Mouse (Mus musculus): ENCODE measurements around the gene Rp2. TPM values are rescaled to one million over a fixed set of nuclear protein-coding genes. Genes with fewer than 3 reads are reported as not detected.
"Not testable (repeated sequence)": the region's sequence is repeated elsewhere in the genome, so short reads cannot be mapped to it uniquely, and the experiment has no call there.

Rp2 gene
- 1 to 10 TPM; 5.8 to 7.5 TPM for total RNA-seq (2021)
- long read RNA-seq, experiment 1, full-length matches to known transcripts: 16 of 19 reads
- long read RNA-seq, experiment 1, partial matches to known transcripts: 1 of 19 reads
- long read RNA-seq, experiment 1, other reads (novel, unspliced or antisense): 2 of 19 reads
- long read RNA-seq, experiment 2, full-length matches to known transcripts: 14 of 14 reads
- long read RNA-seq, experiment 2, partial matches to known transcripts: 0 of 14 reads
- long read RNA-seq, experiment 2, other reads (novel, unspliced or antisense): 0 of 14 reads

- peak; percentile 67 for DNase-seq (ENCODE audit: low spot score)
Measured at GRCm38 (mm10) chrX:20364391-20365365, at the start of gene Rp2. TSS of gene Rp2 (plus strand) at chrX:20364481.

GRCm38 (mm10) chrX:20332756-20333155 lies 31.5 kb upstream of the Rp2 start:
- no peak for DNase-seq (ENCODE audit: low spot score)

- peak; percentile 15 for DNase-seq (ENCODE audit: low spot score)
Measured at GRCm38 (mm10) chrX:20335722-20336121, 28.6 kb upstream of the Rp2 start.

- DNase-seq (ENCODE audit: low spot score): no peak
Measured at GRCm38 (mm10) chrX:20344980-20345379, 19.3 kb upstream of the Rp2 start.

GRCm38 (mm10) chrX:20346355-20346754 lies 17.9 kb upstream of the Rp2 start:
- no peak for DNase-seq (ENCODE audit: low spot score)

GRCm38 (mm10) chrX:20350241-20350640 lies 14.0 kb upstream of the Rp2 start:
- DNase-seq (ENCODE audit: low spot score): not testable (repeated sequence)

- no peak for DNase-seq (ENCODE audit: low spot score)
Measured at GRCm38 (mm10) chrX:20355283-20355682, 9.0 kb upstream of the Rp2 start.

- DNase-seq (ENCODE audit: low spot score): no peak
Measured at GRCm38 (mm10) chrX:20356309-20356708, 8.0 kb upstream of the Rp2 start.

GRCm38 (mm10) chrX:20366036-20366435 lies 1.8 kb downstream of the Rp2 start:
- DNase-seq (ENCODE audit: low spot score): no peak

GRCm38 (mm10) chrX:20379347-20380014 lies 15.2 kb downstream of the Rp2 start:
- DNase-seq (ENCODE audit: low spot score): no peak

GRCm38 (mm10) chrX:20382260-20382659 lies 18.0 kb downstream of the Rp2 start:
- DNase-seq (ENCODE audit: low spot score): no peak

- no peak for DNase-seq (ENCODE audit: low spot score)
Measured at GRCm38 (mm10) chrX:20387006-20387405, 22.7 kb downstream of the Rp2 start.

- not testable (repeated sequence) for DNase-seq (ENCODE audit: low spot score)
Measured at GRCm38 (mm10) chrX:20391964-20392363, 27.7 kb downstream of the Rp2 start.

- no peak for DNase-seq (ENCODE audit: low spot score)
Measured at GRCm38 (mm10) chrX:20392942-20393341, 28.7 kb downstream of the Rp2 start.

- DNase-seq (ENCODE audit: low spot score): no peak
Measured at GRCm38 (mm10) chrX:20404068-20404467, 39.8 kb downstream of the Rp2 start.

GRCm38 (mm10) chrX:20406909-20407308 lies 42.6 kb downstream of the Rp2 start:
- no peak for DNase-seq (ENCODE audit: low spot score)

- DNase-seq (ENCODE audit: low spot score): no peak
Measured at GRCm38 (mm10) chrX:20407676-20408075, 43.4 kb downstream of the Rp2 start.

- no peak for DNase-seq (ENCODE audit: low spot score)
Measured at GRCm38 (mm10) chrX:20411382-20411781, 47.1 kb downstream of the Rp2 start.

- no peak for DNase-seq (ENCODE audit: low spot score)
Measured at GRCm38 (mm10) chrX:20412221-20412620, 47.9 kb downstream of the Rp2 start.

- DNase-seq (ENCODE audit: low spot score): no peak
Measured at GRCm38 (mm10) chrX:20414885-20415622, 50.8 kb downstream of the Rp2 start.

GRCm38 (mm10) chrX:20418461-20418860 lies 54.2 kb downstream of the Rp2 start:
- no peak for DNase-seq (ENCODE audit: low spot score)

All from gastrocnemius, adult 18-20 months (tissue).